Mouse (Mus musculus) layer of hippocampus, adult 11-12 months (tissue): ENCODE results near the gene Tle2.

Experiments
- DNase-seq: peaks from one replicate; pipeline ENCODE4 v3.0.0; 2022; ENCODE audit warnings: low spot score

Gene Tle2

GRCm38 (mm10) chr10:81574081-81575056, at the start of gene Tle2:
Gene Tle2 (plus strand): TSS chr10:81574561.
- DNase-seq = no peak

DNA sequence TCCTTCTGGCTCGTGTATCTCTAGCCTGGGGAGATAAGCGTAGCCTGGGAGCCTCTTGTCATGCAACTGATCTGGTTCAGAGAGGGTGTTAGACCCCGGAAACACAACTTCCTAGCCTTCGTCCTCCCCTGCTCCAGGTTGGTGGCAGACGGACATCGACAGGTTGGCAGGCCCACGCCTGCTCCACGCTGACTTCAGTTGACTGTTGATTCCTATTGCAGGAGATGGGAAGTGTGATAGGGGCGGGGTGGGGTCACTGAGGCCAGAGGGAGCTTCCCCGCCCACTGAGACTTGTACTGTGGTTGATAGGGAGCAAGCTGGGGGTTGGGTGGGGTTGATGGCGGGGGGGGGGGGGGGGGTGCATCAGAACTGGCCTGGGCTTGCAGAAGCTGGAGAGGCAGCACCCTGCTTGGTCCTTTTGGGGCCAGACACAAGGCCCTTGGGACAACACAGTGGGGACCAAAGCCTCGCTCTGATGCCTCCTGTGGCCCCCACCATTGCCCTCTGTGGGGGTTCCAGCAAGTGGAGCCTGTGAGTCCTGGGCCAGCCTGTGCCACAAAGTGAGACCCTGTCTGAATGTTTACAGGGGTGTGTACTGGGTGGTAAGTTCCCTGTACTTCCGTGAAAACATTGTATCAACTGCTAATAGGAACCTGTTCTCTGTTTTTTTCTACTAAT, 49.2 kb upstream of the Tle2 start:
- no peak for DNase-seq

DNA sequence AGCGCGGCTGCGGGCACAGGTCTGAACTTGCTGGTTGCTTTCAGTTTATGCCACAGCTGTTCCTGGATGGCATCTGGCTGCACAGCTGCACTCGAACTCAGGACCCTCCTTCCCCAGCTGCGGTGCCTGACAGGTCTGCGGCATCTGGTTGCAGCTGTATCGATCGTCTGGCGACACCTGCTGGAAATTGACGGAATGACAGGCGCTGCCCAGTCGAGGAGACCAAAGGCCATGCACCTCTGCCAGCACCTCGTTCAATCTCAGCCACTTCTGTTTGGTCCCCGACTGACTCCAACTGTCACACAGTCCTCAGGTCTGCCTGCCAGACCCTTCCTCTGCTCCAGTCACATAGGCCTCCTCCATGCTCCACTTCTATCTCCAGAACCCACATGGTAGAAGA, 47.6 kb upstream of the Tle2 start:
- peak; percentile 78 for DNase-seq

DNA sequence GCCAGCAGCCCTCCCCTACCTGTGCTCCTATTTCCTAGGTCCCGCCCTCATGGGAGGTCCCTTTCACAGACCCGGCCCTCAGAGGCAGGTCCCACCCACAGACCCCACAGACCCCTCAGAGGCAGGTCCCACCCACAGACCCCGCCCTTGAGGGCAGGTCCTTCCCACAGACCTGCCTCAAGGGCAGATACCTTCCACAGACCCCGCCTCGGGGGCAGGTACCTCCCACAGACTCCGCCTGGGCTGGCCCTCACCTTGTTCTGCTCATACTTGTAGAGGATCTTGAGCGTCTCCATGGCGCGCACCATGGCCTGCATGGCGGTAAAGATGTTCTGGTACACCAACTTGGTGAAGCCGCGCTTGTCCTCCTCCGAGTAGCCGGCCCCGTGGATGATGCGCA, 39.5 kb upstream of the Tle2 start:
- DNase-seq = no peak

GRCm38 (mm10) chr10:81536734-81537133, 37.6 kb upstream of the Tle2 start:
- no peak for DNase-seq

DNA sequence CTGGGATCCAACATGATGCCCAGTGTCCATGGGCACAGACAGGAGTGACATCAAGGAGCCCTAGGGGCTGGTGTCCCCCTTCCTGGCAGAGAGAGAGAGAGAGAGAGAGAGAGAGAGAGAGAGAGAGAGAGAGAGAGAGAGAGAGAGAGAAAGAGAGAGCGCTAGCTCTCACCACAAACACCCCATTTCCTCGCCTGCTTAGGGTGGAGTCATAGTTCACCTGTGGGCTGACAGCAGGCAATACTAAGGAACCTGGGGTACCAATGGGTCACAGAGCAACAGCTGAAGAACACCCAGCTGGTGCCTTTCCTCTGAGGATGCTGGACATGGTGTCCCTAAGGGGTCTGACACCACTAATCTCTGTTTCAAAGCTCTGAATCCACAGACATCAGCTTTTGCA, 36.9 kb upstream of the Tle2 start:
- DNase-seq = no peak

DNA sequence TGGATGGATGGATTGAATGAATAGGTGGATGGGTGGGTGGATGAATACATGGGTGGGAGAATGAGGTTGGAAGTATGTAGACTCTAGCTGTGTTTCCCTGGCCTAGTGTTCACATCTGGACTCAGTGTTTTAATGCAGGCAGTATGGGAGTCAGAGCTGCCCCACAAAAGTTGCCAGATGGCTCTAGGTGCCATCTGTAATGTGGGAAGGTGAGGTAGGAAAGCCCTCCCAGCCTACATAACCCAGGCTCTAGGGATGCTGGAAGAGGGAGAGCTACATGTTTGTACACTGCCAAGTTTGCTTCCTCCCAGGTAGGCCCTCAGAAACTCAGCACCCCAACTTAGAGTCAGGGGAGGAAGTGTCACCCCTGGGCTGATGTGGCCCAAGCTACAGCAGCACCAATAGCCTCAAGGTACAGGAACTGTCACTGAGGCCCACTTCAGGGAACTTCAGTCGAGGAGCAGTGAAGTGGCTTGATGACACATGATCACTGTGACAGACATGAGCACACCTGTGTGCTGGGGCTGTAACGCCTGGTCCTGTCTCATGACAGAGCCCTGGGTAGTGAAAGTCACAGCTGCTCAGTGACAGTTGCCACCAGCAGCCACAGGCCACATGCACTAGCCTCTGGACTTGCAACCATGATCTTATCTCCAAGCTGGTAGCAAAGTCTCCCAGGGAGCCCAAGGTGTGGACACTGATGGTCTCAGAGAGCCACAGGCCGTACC, 35.9 kb upstream of the Tle2 start:
- no peak for DNase-seq

DNA sequence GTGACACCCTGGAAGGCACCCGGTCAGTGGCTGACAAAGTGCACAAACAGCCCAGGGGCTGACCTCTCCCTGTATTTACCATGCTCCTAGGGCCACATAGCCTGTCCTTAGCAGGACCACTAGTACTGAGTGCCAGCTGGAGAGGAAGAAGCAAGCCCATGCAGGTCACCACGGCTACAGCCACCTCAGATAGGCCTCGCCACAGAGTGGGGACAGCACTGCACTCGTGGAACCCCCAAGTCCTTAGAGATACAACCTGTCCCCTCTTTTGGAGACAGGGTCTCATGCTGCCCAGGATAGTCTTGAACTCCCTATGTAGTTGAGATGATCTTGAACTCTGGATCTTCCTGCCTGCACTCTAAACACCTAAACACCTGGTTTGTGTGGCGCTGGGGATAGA, 33.0 kb upstream of the Tle2 start:
- no peak for DNase-seq

DNA sequence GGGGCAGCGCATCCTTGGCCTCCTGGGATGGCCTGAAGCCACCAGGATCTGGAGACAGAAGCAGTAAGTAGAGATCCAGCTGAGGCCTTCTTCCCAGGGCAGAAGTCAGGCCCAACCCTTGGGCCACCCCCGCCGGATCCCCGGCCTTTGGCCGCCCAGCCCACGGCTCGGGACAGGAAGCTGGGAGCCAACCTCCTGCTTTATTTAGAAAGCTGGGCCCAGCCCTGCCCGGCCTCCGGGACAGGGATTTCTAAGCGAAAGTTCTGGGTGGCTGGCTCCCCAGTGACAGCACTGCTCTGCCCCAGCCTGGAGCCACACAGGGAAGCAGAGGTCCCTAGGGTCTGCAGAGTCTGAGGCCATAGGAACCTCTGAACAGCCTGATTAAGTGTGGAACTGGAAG, 32.6 kb upstream of the Tle2 start:
- DNase-seq = no peak

DNA sequence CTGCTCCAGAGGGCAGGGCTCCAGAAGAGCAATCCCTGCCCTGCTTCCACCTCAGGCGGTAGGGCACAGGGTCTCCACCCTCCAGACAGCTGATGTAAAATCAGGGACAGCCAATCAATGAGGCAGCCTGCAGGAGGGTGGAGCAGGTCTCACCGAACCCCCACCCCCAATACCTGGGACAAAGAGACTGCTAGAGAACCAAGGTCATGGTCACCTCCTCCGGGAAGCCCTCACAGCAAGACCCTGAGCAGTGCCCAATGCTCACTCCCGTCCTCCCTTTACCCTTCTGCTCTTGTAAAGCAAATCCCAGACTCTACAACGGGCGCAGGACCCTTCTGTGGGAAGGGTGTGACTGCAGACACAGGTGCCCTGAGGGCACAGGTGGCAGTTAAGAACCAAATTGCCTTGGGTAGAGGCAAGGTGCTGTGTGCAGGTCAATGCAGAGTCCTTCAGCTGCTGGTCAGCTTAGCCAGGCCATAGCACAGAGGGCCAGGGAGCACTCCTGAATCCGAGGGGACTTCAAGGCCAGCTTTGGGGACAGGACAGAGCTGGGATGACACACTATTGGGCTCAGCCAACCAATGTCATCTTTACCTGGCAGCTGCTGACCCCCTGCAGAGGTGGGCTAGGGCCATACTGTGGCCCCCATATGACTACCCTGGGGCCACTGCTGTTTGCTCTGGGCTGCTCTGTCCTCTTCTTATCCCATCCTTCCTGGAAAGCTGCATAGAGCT, 31.5 kb upstream of the Tle2 start:
- DNase-seq = no peak

DNA sequence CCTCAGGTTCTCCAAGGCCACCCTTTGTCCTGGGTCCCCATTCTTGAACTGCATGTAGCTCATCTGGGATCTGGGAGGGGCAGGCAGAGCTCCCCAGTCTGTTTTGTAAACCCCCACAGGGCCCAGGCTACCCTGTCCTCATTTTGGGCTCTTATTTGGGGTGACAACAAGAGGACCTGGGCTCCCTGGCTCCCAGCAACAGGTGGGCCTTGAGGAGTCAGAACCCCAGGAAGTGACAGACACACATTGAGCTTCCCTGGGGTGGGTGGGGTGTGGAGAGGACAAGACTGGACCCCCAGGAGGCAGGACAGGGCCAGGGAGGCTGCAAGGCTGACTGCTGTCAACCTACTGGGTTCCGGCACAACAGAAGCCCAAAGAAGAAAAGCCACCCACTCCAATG, 30.7 kb upstream of the Tle2 start:
- no peak for DNase-seq

GRCm38 (mm10) chr10:81544296-81545160, 29.8 kb upstream of the Tle2 start:
- no peak for DNase-seq

- DNase-seq = peak; percentile 100
Observed at GRCm38 (mm10) chr10:81545161-81545747, 29.1 kb upstream of the Tle2 start, which contains the start of gene Gna11. Gene Gna11 (minus strand): TSS chr10:81545190.

GRCm38 (mm10) chr10:81546332-81546731, 28.0 kb upstream of the Tle2 start:
- no peak for DNase-seq

GRCm38 (mm10) chr10:81546788-81547571, 27.4 kb upstream of the Tle2 start:
- DNase-seq = no peak

DNA sequence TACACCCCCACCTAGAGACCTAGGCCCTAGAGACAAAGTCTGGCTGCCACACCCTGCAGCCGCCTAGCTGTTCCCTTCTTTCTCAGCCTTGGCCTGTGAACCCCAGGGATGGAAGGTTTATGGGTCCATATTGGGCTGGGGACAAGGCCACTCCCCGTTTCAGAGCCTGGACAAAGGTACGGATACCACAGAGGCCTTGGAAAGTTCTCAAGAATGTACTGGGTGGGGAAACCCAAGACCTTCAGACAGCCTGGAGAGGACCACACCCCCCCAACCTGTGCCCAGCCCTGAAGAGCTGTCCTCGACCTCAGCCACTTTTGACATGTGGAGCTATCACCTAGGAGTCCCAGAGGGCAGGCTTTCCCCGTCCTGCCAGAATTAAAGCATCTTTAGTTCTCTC, 25.4 kb upstream of the Tle2 start:
- no peak for DNase-seq

- no peak for DNase-seq
Observed at GRCm38 (mm10) chr10:81550257-81550656, 24.1 kb upstream of the Tle2 start.

DNA sequence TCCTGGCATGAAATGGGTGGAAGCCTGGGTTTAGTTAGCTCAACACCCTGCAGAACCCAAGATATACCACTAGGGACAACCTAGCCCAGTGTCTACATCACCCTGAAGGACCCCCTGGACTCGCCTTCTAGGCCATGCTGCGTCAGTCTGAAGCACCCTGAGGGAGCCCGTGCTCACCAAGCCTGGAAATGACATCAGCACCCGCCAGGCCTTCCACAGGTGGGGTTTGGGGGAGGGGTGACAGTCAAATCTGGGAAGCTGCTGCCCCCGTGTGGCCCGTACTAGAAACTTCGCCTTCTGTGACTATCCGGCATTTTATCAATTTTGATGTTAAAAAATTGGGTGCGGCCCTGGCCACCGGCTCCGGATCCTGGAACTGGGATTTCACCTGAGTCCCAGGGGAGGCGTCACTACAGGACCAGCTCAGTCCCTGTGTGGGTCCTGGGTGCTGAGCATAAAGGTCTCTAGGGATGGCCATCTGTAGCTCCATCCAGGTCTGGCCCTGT, 22.7 kb upstream of the Tle2 start:
- DNase-seq = peak; percentile 87

DNA sequence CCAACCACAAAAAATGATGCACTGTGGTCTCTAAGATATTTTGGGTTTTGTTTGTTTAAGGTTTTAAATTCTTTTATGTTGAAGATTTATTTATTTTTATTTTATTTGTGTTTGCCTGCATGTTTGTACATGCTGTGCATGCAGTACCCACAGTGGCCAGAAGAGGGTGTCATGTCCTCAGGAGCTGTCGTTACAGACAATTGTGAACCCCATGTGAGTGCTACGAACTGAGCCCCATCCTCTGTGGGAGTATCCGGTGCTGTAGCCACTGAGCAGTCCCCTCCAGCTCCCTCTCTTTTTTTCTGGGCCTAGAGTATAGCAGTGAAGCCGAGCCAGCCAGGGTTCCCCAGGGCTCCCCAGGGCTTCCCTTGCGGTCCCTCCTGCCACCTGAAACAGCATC, 21.1 kb upstream of the Tle2 start:
- no peak for DNase-seq
